Mouse (Mus musculus): ENCODE measurements around the gene Uvrag.

GRCm38 (mm10) chr7:99187451-99187850, 46.5 kb upstream of the Uvrag start:
- TF ChIP-seq CTCF (IDR thresholded peaks at IDR 0.05; ENCODE audit: borderline replicate concordance, insufficient read depth, low read length) (no peak), POLR2A (IDR thresholded peaks at IDR 0.05; ENCODE audit: low read depth, low read length) (no peak)
